Mouse (Mus musculus) lung, embryonic 16.5 days (tissue): ENCODE measurements around the gene Olfr891. TPM values are rescaled to one million over a fixed set of nuclear protein-coding genes. Genes with fewer than 3 reads are reported as not detected.
"Not testable (repeated sequence)": the region's sequence is repeated elsewhere in the genome, so short reads cannot be mapped to it uniquely, and the experiment has no call there.

ENCODE experiments used
- ATAC-seq: fragments of 200-750 bp; cut with Nextera tagmentation; 2 replicates; pipeline ENCODE4 v1.8.0; 2017; ENCODE audit warnings: low read depth, mild to moderate bottlenecking, moderate library complexity
- H3K27ac ChIP-seq: fragments of 300-500 bp; sonication (generic); 2 replicates; pipeline ENCODE4 v1.5.1; 2014; ENCODE audit warnings: mild to moderate bottlenecking, control low read depth, low read length
- H3K27me3 ChIP-seq: fragments of 300-500 bp; sonication (generic); 2 replicates; pipeline ENCODE4 v1.6.1; 2014; ENCODE audit warnings: low read depth, low read length, mixed read lengths; ENCODE audit not compliant: control insufficient read depth, insufficient read depth
- H3K36me3 ChIP-seq: fragments of 300-500 bp; sonication (generic); 2 replicates; pipeline ENCODE4 v1.6.1; 2014; ENCODE audit warnings: low read length; ENCODE audit not compliant: control insufficient read depth, insufficient read depth
- H3K4me1 ChIP-seq: fragments of 300-500 bp; sonication (generic); replicated peaks from 2 replicates; pipeline ENCODE4 v1.6.1; 2014; ENCODE audit warnings: low read length, mixed read lengths; ENCODE audit not compliant: control insufficient read depth, insufficient read depth
- H3K4me2 ChIP-seq: fragments of 300-500 bp; sonication (generic); 2 replicates; pipeline ENCODE4 v1.6.1; 2014; ENCODE audit warnings: low read depth, low read length, control low read depth
- H3K4me3 ChIP-seq: fragments of 300-500 bp; sonication (generic); 2 replicates; pipeline ENCODE4 v1.5.1; 2014; ENCODE audit warnings: mild to moderate bottlenecking, low read length, control low read depth
- H3K9ac ChIP-seq: fragments of 300-500 bp; sonication (generic); 2 replicates; pipeline ENCODE4 v1.6.1; 2014; ENCODE audit warnings: low read length, control low read depth
- H3K9me3 ChIP-seq: fragments of 300-500 bp; sonication (generic); 2 replicates; pipeline ENCODE4 v1.6.1; 2016; ENCODE audit warnings: low read length; ENCODE audit not compliant: control insufficient read depth
- WGBS: fragments of 180-500 bp; shearing (Covaris S2); extraction: QIAGEN DNeasy Blood & Tissue Kit; methylation state at CpG from one replicate; pipeline ENCODE4 v1.1.7; 2014; 5-methylcytosine and 5-hydroxymethylcytosine counted together
- polyA plus RNA-seq: library from polyadenylated mRNA; unstranded; fragments of >200 nt; fragmentation: Nextera tagmentation; extraction: Ambion mirVana; gene quantifications from 2 replicates; pipeline ENCODE4 v1.2.1, GENCODE M21; 2015

Gene Olfr891
- not detected in 2 replicates for polyA plus RNA-seq

DNA sequence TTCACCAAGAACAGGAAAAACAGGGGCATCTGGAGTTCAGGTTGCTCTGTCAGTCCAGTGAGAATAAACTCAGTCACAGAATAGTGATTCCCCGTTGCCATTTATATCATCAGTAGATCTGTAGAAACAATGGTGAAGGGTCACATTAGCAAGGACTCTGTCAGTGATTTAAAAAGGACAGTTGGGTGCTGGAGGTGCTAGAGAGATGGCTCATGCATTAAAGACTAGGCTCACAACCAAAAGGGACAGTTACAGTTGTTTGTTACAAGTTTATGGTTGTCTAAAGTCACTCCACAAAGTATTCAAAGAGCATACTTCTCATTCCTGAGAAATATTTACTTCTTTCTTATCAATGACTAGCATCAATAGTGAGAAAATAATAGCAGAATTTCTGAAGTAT is at the start of gene Olfr891:
Olfr891 (minus strand) TSS at position 101 of the 400 bp plus-strand sequence.
- H3K27ac ChIP-seq: no peak within 1 kb of the TSS

DNA sequence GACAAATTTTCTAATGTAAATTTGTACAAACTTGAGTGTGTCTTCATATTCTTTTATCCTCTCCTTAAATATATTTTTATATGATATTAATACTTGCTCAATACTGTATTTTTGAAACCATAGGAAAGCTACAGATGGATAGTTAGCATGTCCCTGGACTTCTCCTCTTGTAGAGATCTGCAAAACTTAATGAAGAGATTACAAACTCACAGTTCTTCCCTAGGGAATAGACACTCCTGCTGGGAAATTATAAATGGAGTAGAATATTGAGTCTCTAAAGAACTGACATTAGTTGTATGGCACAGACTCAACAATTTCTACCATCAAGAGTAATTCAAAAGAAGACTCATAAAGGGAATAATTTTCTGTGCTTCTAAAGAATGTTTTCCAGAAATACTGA is 37.1 kb upstream of the Olfr891 start, which contains the start of gene Olfr894:
Olfr894 (plus strand) TSS at position 301 of the 400 bp plus-strand sequence.
- no peak within 1 kb of the TSS for H3K4me3 ChIP-seq
- H3K9me3 ChIP-seq: no peaks in the 10 kb centered on the region
- no peak for ATAC-seq
- H3K9ac ChIP-seq: no peak within 1 kb of the TSS
- H3K36me3 ChIP-seq: no peaks in the 10 kb centered on the region
- H3K4me1 ChIP-seq: no peaks in the 10 kb centered on the region
- H3K27me3 ChIP-seq: no peaks in the 10 kb centered on the region
- H3K27ac ChIP-seq: no peak within 1 kb of the TSS
- H3K4me2 ChIP-seq: no peak within 1 kb of the TSS

More for the DNA sequence above, at the start of gene Olfr891:
- 65% methylated on average over 1 of the region's 1 CpGs for WGBS
- no peak within 1 kb of the TSS for H3K4me2 ChIP-seq
- H3K9me3 ChIP-seq: no peaks in the 10 kb centered on the region
- H3K27me3 ChIP-seq: no peaks in the 10 kb centered on the region
- H3K4me1 ChIP-seq: no peaks in the 10 kb centered on the region
- H3K36me3 ChIP-seq: no peaks in the 10 kb centered on the region
- no peak within 1 kb of the TSS for H3K4me3 ChIP-seq
- ATAC-seq: no peak
- no peak within 1 kb of the TSS for H3K9ac ChIP-seq

DNA sequence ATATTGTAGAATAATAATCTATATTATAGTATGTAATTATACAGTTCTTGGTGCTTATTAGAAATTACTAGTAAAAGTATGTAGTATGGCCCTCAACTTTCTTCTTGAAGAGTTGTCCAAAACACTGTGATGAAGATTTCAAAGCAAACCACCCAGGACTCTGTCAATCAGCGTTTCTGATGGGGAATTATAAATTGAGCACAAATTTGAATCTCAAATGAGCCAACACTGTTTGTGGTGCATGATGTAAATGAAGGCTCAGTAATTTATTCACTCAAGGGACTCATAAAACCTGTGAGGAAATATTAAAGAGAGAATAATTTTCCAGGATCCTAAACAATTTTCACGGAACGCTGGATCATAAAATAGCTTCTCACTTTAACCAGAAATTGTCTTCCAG is 27.4 kb upstream of the Olfr891 start, which contains the start of gene Olfr893:
Olfr893 (plus strand) TSS at position 301 of the 400 bp plus-strand sequence.
- Histone ChIP-seq H3K9me3 (no peaks in the 10 kb centered on the region), H3K36me3 (no peaks in the 10 kb centered on the region), H3K4me1 (no peaks in the 10 kb centered on the region), H3K4me3 (no peak within 1 kb of the TSS), H3K27ac (no peak within 1 kb of the TSS), H3K9ac (no peak within 1 kb of the TSS), H3K4me2 (no peak within 1 kb of the TSS), H3K27me3 (no peaks in the 10 kb centered on the region)
- no peak for ATAC-seq
- 90% methylated on average over 3 of the region's 3 CpGs for WGBS

DNA sequence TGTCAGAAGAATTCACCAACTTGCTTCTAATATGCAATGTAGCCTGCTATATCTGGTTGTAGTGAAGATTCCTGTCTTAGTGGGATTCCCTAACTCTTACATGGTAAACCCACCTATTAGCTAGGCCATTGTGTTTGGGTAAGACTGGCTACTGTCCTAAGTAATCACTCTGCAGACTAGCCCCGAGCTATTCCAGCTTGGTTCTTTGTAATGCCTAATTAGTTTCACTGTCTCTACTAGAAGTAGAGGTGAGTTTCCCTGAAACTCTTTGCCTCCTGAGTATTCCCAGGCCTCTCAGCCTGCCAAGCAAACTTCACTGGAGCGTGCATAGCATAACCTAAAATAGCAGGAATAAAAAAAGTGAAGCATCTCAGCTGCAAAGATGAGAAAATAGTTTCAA is 12.3 kb downstream of the Olfr891 start:
- H3K4me3 ChIP-seq, H3K4me2 ChIP-seq, H3K36me3 ChIP-seq, H3K27ac ChIP-seq, H3K4me1 ChIP-seq, ATAC-seq, H3K9me3 ChIP-seq, H3K9ac ChIP-seq, H3K27me3 ChIP-seq: not testable (repeated sequence)
- 53% methylated on average over 2 of the region's 2 CpGs for WGBS

DNA sequence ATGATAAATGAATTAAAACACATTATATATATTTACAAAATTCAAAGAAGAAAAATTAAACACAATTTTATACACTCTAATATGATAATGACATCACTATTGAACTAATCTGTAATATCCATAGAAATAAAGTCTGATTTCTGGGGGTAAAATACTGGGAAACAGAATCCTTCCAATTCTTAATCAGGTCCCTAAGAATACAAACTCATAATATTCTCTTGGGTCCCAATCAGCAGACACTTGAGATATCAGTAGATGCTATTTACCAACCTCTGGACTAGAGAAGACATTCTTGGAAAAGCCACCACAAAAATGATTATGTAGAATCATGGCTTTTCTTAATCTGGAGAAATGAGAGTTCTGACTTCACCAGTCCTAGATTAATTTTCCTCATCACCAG is 38.4 kb downstream of the Olfr891 start, which contains the start of gene Olfr890:
Olfr890 (plus strand) TSS at position 301 of the 400 bp plus-strand sequence.
- Histone ChIP-seq H3K27ac (no peak within 1 kb of the TSS), H3K9me3 (no peaks in the 10 kb centered on the region), H3K9ac (no peak within 1 kb of the TSS), H3K4me3 (no peak within 1 kb of the TSS), H3K4me1 (no peaks in the 10 kb centered on the region), H3K27me3 (no peaks in the 10 kb centered on the region), H3K4me2 (no peak within 1 kb of the TSS), H3K36me3 (no peaks in the 10 kb centered on the region)
- ATAC-seq: no peak

Other genes with a start within 250 kb of the Olfr891 start
- gene Olfr881, start 189.0 kb downstream of the Olfr891 start, polyA plus RNA-seq: not detected in 2 replicates
- gene Olfr883, start 155.0 kb downstream of the Olfr891 start, polyA plus RNA-seq: not detected in 2 replicates
- not detected in 2 replicates for gene Olfr884, start 134.3 kb downstream of the Olfr891 start, polyA plus RNA-seq
- not detected in 2 replicates for gene Olfr885, start 119.5 kb downstream of the Olfr891 start, polyA plus RNA-seq
- not detected in 2 replicates for gene Olfr887, start 96.7 kb downstream of the Olfr891 start, polyA plus RNA-seq
- gene Olfr888, start 72.7 kb downstream of the Olfr891 start, polyA plus RNA-seq: not detected in 2 replicates
- 0.04 TPM in 1 of 2 replicates, not detected in the other for gene Olfr889, start 65.6 kb downstream of the Olfr891 start, polyA plus RNA-seq
- not detected in 2 replicates for gene Olfr890, start 38.3 kb downstream of the Olfr891 start, polyA plus RNA-seq
- not detected in 2 replicates for gene Olfr893, start 27.5 kb upstream of the Olfr891 start, polyA plus RNA-seq
- gene Olfr894, start 37.2 kb upstream of the Olfr891 start, polyA plus RNA-seq: not detected in 2 replicates
- not detected in 2 replicates for gene Olfr143, start 72.0 kb upstream of the Olfr891 start, polyA plus RNA-seq
- gene Olfr895, start 87.0 kb upstream of the Olfr891 start, polyA plus RNA-seq: not detected in 2 replicates
- not detected in 2 replicates for gene Olfr896-ps1, start 110.3 kb upstream of the Olfr891 start, polyA plus RNA-seq
- gene Olfr25, start 148.2 kb upstream of the Olfr891 start, polyA plus RNA-seq: not detected in 2 replicates
- not detected in 2 replicates for gene Olfr898, start 167.6 kb upstream of the Olfr891 start, polyA plus RNA-seq
- gene Olfr250, start 186.1 kb upstream of the Olfr891 start, polyA plus RNA-seq: not detected in 2 replicates
- gene Olfr251, start 196.3 kb upstream of the Olfr891 start, polyA plus RNA-seq: not detected in 2 replicates
- gene Olfr147, start 220.9 kb upstream of the Olfr891 start, polyA plus RNA-seq: not detected in 2 replicates
- not detected in 2 replicates for gene Olfr901, start 248.6 kb upstream of the Olfr891 start, polyA plus RNA-seq